Mouse (Mus musculus) limb, embryonic 15.5 days (tissue): ENCODE results near the gene 2010111I01Rik. TPM values are rescaled to one million over a fixed set of nuclear protein-coding genes. Genes with fewer than 3 reads are reported as not detected.
A peak's percentile ranks its signal among the peaks of the same experiment; 100 is the strongest.

ENCODE experiments used
- ATAC-seq: fragments of 200-750 bp; cut with Nextera tagmentation; 2 replicates; pipeline ENCODE4 v1.8.0; 2017; ENCODE audit warnings: low read depth, moderate TSS enrichment; ENCODE audit not compliant: insufficient number of reproducible peaks, low FRiP score, low TSS enrichment
- H3K27ac ChIP-seq: fragments of 300-500 bp; sonication (generic); 2 replicates; pipeline ENCODE4 v1.5.1; 2015; ENCODE audit warnings: moderate library complexity, mild to moderate bottlenecking, inconsistent platforms
- H3K27me3 ChIP-seq: fragments of 300-500 bp; sonication (generic); 2 replicates; pipeline ENCODE4 v1.6.1; 2015; ENCODE audit warnings: inconsistent platforms
- H3K36me3 ChIP-seq: fragments of 300-500 bp; sonication (generic); 2 replicates; pipeline ENCODE4 v1.6.1; 2015; ENCODE audit warnings: inconsistent platforms
- H3K4me1 ChIP-seq: fragments of 300-500 bp; sonication (generic); 2 replicates; pipeline ENCODE4 v1.6.1; 2015; ENCODE audit warnings: inconsistent platforms
- H3K4me2 ChIP-seq: fragments of 300-500 bp; sonication (generic); 2 replicates; pipeline ENCODE4 v1.6.1; 2015; ENCODE audit warnings: mild to moderate bottlenecking, inconsistent platforms
- H3K4me3 ChIP-seq: fragments of 300-500 bp; sonication (generic); 2 replicates; pipeline ENCODE4 v1.5.1; 2015; ENCODE audit warnings: mild to moderate bottlenecking, inconsistent platforms
- H3K9ac ChIP-seq: fragments of 300-500 bp; sonication (generic); 2 replicates; pipeline ENCODE4 v1.6.1; 2015; ENCODE audit warnings: inconsistent platforms
- H3K9me3 ChIP-seq: fragments of 300-500 bp; sonication (generic); 2 replicates; pipeline ENCODE4 v1.6.1; 2016; ENCODE audit warnings: inconsistent platforms
- WGBS: fragments of 180-500 bp; shearing (Covaris S2); methylation state at CpG from one replicate; pipeline ENCODE4 v1.1.7; 2015; 5-methylcytosine and 5-hydroxymethylcytosine counted together
- polyA plus RNA-seq: library from polyadenylated mRNA; unstranded; fragments of >200 nt; fragmentation: Nextera tagmentation; extraction: Ambion mirVana; gene quantifications from 2 replicates; pipeline ENCODE4 v1.2.1, GENCODE M21; 2015

2010111I01Rik gene
- polyA plus RNA-seq, 1 experiment from 2014 or later: 240 TPM

- H3K9ac ChIP-seq: no peak overlapping the region
- H3K4me1 ChIP-seq: peaks cover 16% of the 10 kb centered on the region; the same call in 1 of the 2 replicates
- no peaks in the 10 kb centered on the region for H3K27me3 ChIP-seq
- peak overlapping the region; percentile 57; the same call in 1 of the 2 replicates for H3K27ac ChIP-seq
- no peaks in the 10 kb centered on the region for H3K36me3 ChIP-seq
- H3K9me3 ChIP-seq: no peaks in the 10 kb centered on the region
- WGBS: 79% methylated on average over 7 of the region's 7 CpGs
- H3K4me2 ChIP-seq: no peak overlapping the region
- ATAC-seq: no peak
- H3K4me3 ChIP-seq: no peak overlapping the region
Observed at GRCm38 (mm10) chr13:63087865-63088683, 123.4 kb downstream of the 2010111I01Rik start.

- H3K9ac ChIP-seq: no peak overlapping the region
- H3K4me1 ChIP-seq: peaks cover 28% of the 10 kb centered on the region
- no peaks in the 10 kb centered on the region for H3K36me3 ChIP-seq
- 62% methylated on average over 4 of the region's 4 CpGs for WGBS
- H3K4me3 ChIP-seq: no peak overlapping the region
- no peaks in the 10 kb centered on the region for H3K9me3 ChIP-seq
- H3K4me2 ChIP-seq: no peak overlapping the region
- ATAC-seq: no peak
- no peaks in the 10 kb centered on the region for H3K27me3 ChIP-seq
- H3K27ac ChIP-seq: no peak overlapping the region
Observed at GRCm38 (mm10) chr13:63089513-63089912, 124.8 kb downstream of the 2010111I01Rik start.

- WGBS: 55% methylated on average over 2 of the region's 2 CpGs
- Histone ChIP-seq H3K4me2 (no peak overlapping the region), H3K27me3 (no peaks in the 10 kb centered on the region), H3K4me3 (no peak overlapping the region), H3K27ac (peak overlapping the region; percentile 44; the same call in 1 of the 2 replicates), H3K9me3 (no peaks in the 10 kb centered on the region), H3K9ac (no peak overlapping the region), H3K4me1 (peaks cover 42% of the 10 kb centered on the region), H3K36me3 (no peaks in the 10 kb centered on the region)
- ATAC-seq: no peak
Observed at GRCm38 (mm10) chr13:63091246-63091645, 126.6 kb downstream of the 2010111I01Rik start.

GRCm38 (mm10) chr13:63092299-63092698 is 127.6 kb downstream of the 2010111I01Rik start:
- Histone ChIP-seq H3K4me1 (peaks cover 52% of the 10 kb centered on the region), H3K27ac (peak overlapping the region; percentile 83), H3K9ac (no peak overlapping the region), H3K27me3 (no peaks in the 10 kb centered on the region), H3K9me3 (no peaks in the 10 kb centered on the region), H3K4me3 (no peak overlapping the region), H3K36me3 (no peaks in the 10 kb centered on the region), H3K4me2 (no peak overlapping the region)
- 47% methylated on average over 2 of the region's 2 CpGs for WGBS
- ATAC-seq: peak; percentile 74

- Histone ChIP-seq H3K27me3 (no peaks in the 10 kb centered on the region), H3K36me3 (no peaks in the 10 kb centered on the region), H3K9me3 (no peaks in the 10 kb centered on the region), H3K4me1 (peaks cover 57% of the 10 kb centered on the region), H3K9ac (no peak overlapping the region), H3K4me3 (no peak overlapping the region), H3K27ac (peak overlapping the region; percentile 83), H3K4me2 (no peak overlapping the region)
- WGBS: 59% methylated on average over 2 of the region's 2 CpGs
- no peak for ATAC-seq
Observed at GRCm38 (mm10) chr13:63092874-63093273, 128.2 kb downstream of the 2010111I01Rik start.

GRCm38 (mm10) chr13:63093636-63094035 is 128.9 kb downstream of the 2010111I01Rik start:
- Histone ChIP-seq H3K36me3 (no peaks in the 10 kb centered on the region), H3K9me3 (no peaks in the 10 kb centered on the region), H3K9ac (no peak overlapping the region), H3K4me3 (no peak overlapping the region), H3K4me1 (peaks cover 61% of the 10 kb centered on the region), H3K27me3 (no peaks in the 10 kb centered on the region), H3K4me2 (no peak overlapping the region), H3K27ac (peak overlapping the region; percentile 83)
- ATAC-seq: no peak
- WGBS: 82% methylated on average over 6 of the region's 6 CpGs

- 14% methylated on average over 8 of the region's 8 CpGs for WGBS
- Histone ChIP-seq H3K27me3 (no peaks in the 10 kb centered on the region), H3K27ac (peak overlapping the region; percentile 83), H3K4me1 (peaks cover 63% of the 10 kb centered on the region), H3K36me3 (no peaks in the 10 kb centered on the region), H3K9me3 (no peaks in the 10 kb centered on the region), H3K9ac (no peak overlapping the region), H3K4me3 (no peak overlapping the region), H3K4me2 (no peak overlapping the region)
- peak; percentile 69 for ATAC-seq
Observed at GRCm38 (mm10) chr13:63094317-63095131, 129.8 kb downstream of the 2010111I01Rik start.

GRCm38 (mm10) chr13:63096764-63097163 is 132.1 kb downstream of the 2010111I01Rik start:
- H3K27me3 ChIP-seq: no peaks in the 10 kb centered on the region
- no peak overlapping the region for H3K4me2 ChIP-seq
- no peak overlapping the region for H3K4me3 ChIP-seq
- no peaks in the 10 kb centered on the region for H3K36me3 ChIP-seq
- peak overlapping the region; percentile 77 for H3K27ac ChIP-seq
- WGBS: 55% methylated on average over 3 of the region's 3 CpGs
- no peaks in the 10 kb centered on the region for H3K9me3 ChIP-seq
- no peak for ATAC-seq
- no peak overlapping the region for H3K9ac ChIP-seq
- H3K4me1 ChIP-seq: peaks cover 57% of the 10 kb centered on the region

- H3K27me3 ChIP-seq: no peaks in the 10 kb centered on the region
- peak overlapping the region; percentile 77 for H3K27ac ChIP-seq
- 54% methylated on average over 8 of the region's 8 CpGs for WGBS
- no peak for ATAC-seq
- no peaks in the 10 kb centered on the region for H3K9me3 ChIP-seq
- peaks cover 53% of the 10 kb centered on the region for H3K4me1 ChIP-seq
- H3K36me3 ChIP-seq: no peaks in the 10 kb centered on the region
- no peak overlapping the region for H3K9ac ChIP-seq
- no peak overlapping the region for H3K4me2 ChIP-seq
- H3K4me3 ChIP-seq: no peak overlapping the region
Observed at GRCm38 (mm10) chr13:63097440-63097930, 132.8 kb downstream of the 2010111I01Rik start.

- Histone ChIP-seq H3K4me2 (no peak overlapping the region), H3K4me3 (no peak overlapping the region), H3K4me1 (peaks cover 23% of the 10 kb centered on the region), H3K36me3 (no peaks in the 10 kb centered on the region), H3K9ac (no peak overlapping the region), H3K27ac (no peak overlapping the region), H3K27me3 (no peaks in the 10 kb centered on the region), H3K9me3 (no peaks in the 10 kb centered on the region)
- no peak for ATAC-seq
- WGBS: 71% methylated on average over 12 of the region's 12 CpGs
Observed at GRCm38 (mm10) chr13:63101761-63102160, 137.1 kb downstream of the 2010111I01Rik start.

- ATAC-seq: no peak
- Histone ChIP-seq H3K4me3 (no peak overlapping the region), H3K9ac (no peak overlapping the region), H3K36me3 (no peaks in the 10 kb centered on the region), H3K4me1 (peaks cover 12% of the 10 kb centered on the region; the same call in 1 of the 2 replicates), H3K27me3 (no peaks in the 10 kb centered on the region), H3K4me2 (no peak overlapping the region), H3K9me3 (no peaks in the 10 kb centered on the region), H3K27ac (no peak overlapping the region)
- 54% methylated on average over 8 of the region's 8 CpGs for whole genome bisulfite sequencing
Observed at GRCm38 (mm10) chr13:63102848-63103585, 138.3 kb downstream of the 2010111I01Rik start.
